Mouse (Mus musculus): ENCODE measurements around the gene Vps50.

- no peak for TF ChIP-seq CTCF (conservative IDR thresholded peaks at IDR 0.05; ENCODE audit: low read length)
- no peak for TF ChIP-seq NANOG (IDR thresholded peaks at IDR 0.05; ENCODE audit: borderline replicate concordance, low read length)
Observed at GRCm38 (mm10) chr6:3544970-3545369, 46.8 kb downstream of the Vps50 start.
